Mouse (Mus musculus) ES-E14 (cell line): ENCODE results near the gene Ifngr1.

Source experiments
- CHD2 ChIP-seq: IDR thresholded peaks from 2 replicates; pipeline ENCODE4 v1.6.1; 2014; ENCODE audit warnings: mild to moderate bottlenecking, low read depth, low read length, inconsistent platforms
- HCFC1 ChIP-seq: IDR thresholded peaks from 2 replicates; pipeline ENCODE4 v1.6.1; 2012; ENCODE audit warnings: low read length, inconsistent platforms, borderline replicate concordance; ENCODE audit not compliant: insufficient read depth
- MAFK ChIP-seq: IDR thresholded peaks from 2 replicates; pipeline ENCODE4 v1.6.1; 2014; ENCODE audit warnings: mild to moderate bottlenecking, low read depth, low read length, inconsistent platforms; ENCODE audit not compliant: insufficient read depth
- ZC3H11A ChIP-seq: IDR thresholded peaks from 2 replicates; pipeline ENCODE4 v1.6.1; 2012; ENCODE audit warnings: low read depth, mild to moderate bottlenecking, inconsistent platforms, low read length, borderline replicate concordance
- ZNF384 ChIP-seq: IDR thresholded peaks from 2 replicates; pipeline ENCODE4 v1.6.1; 2012; ENCODE audit warnings: low read depth, low read length, inconsistent platforms

DNA sequence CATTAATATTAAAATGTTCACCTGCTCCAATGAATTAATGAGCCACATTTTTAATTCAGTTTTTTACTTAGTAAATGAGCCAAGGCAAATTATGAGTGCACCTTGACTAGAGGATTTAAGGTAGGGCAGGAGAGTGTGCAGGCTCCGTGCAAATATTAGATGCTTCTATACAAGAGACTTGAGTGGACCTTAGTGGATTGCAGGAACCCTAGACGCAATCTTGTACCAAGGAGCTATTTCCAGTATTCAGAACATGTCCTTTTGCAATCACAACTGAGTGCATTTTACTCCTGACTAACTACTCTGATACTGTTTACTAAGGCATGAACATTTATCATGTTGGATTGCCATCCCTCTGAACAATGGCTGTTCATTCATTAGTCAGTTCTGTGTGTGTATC lies 19.9 kb downstream of the Ifngr1 start:
- TF ChIP-seq CHD2, result no peak
- TF ChIP-seq ZC3H11A, result no peak
- TF ChIP-seq MAFK, result no peak
- no peak for TF ChIP-seq ZNF384
- no peak for TF ChIP-seq HCFC1
